Mouse (Mus musculus) gastrocnemius, adult 8-10 months (tissue): ENCODE data around the gene Them5. TPM values are rescaled to one million over a fixed set of nuclear protein-coding genes. Genes with fewer than 3 reads are reported as not detected.

ENCODE experiments used
- DNase-seq, 2 experiments: peaks; one replicate each; pipeline ENCODE4 v3.0.0; 2022; ENCODE audit warnings: low spot score in 2 of 2
- total RNA-seq, 4 experiments: library from RNA; stranded (reverse); gene quantifications; 2 replicates each; pipeline ENCODE4 v1.2.4; 2022

Them5 gene
- not detected for total RNA-seq

GRCm38 (mm10) chr3:94341959-94342422 lies at the start of gene Them5:
TSS of gene Them5 (plus strand) at chr3:94342099.
- no peak for DNase-seq

DNA sequence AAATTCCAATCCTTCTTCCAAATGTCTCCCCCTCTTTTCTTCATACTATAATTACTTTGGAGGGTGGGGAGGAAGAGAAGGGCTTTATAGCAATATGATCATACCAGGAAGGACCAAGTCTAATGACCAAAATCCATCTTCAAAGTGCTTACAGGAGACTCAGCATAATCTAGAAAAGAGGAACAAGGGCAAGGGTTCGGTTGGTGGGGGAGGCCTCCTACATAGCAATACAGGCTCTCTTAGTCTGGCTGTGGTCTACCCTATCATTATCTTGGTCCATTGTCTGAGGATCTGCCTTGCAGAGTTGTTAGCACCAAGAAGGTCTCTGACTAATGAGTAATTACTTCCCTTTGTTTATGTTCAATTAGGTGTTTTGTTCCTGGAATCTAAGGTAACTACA lies 36.4 kb upstream of the Them5 start:
- DNase-seq, result no peak

- no peak for DNase-seq
These were observed 34.9 kb upstream of the Them5 start for GRCm38 (mm10) chr3:94306975-94307374.

- DNase-seq, result peak; percentile 95
These were observed 32.1 kb upstream of the Them5 start, which contains the start of gene Them4 for GRCm38 (mm10) chr3:94309633-94310363. TSS of gene Them4 (plus strand) at chr3:94310089.

DNA sequence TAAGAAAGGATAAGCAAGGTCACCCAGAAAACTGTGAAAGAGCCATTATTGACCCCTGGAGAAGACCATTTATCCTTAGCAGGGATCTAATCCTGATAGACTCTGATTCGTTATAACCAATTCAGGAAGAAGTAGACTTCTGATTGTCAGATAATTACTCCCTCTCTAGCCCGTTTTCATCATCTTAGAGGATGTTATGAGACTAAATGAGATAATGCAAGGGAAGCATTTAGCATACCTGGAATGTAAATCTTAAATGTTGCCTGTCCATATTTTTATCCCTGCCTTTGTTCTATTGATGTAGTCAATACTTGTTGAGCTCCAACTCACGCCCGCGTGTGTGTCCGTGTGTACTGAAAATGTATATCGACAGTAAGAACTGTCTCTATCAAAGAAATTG lies 31.4 kb upstream of the Them5 start:
- no peak for DNase-seq

GRCm38 (mm10) chr3:94310911-94311310 lies 31.0 kb upstream of the Them5 start:
- DNase-seq, result no peak

DNA sequence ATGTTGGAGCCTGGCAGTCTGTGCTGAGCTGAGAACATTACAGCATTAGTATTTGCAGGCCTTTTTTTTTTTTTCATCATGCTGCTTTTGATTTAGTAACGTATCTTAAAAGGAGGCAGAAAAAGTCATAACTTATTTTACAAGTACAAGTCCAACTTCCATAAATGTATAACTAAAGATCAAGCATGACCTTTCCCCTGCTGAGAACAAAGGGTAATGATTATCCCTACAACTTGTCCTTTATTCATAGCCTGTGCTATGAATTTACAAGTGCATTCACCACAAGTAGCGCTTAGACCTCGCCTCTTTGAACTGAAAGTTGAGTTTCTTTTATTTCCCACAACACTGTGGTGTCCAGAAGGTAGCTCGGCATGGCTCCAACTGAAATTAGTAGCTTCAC lies 30.5 kb upstream of the Them5 start:
- DNase-seq, result no peak

- DNase-seq, result no peak
These were observed 13.2 kb upstream of the Them5 start for GRCm38 (mm10) chr3:94328681-94329080.

DNA sequence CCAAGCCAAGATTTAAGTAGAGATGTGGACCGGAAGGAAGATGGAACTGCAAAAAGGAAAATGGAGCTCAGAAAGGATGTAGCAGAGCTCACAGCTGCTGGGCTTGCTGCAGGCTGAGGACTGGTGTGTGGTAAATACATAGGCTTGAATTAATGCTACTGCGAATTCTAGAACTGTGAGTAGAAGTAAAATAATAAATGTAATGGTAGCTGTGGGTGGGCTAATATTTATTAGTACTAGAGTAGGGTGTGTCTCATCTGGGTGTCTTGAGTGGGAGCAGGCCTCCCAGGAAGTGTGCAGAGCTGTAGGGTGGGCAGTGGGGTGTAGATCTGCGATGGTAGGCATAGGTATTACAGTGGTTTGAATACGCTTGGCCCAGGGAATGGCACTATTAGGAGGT lies 7.5 kb upstream of the Them5 start:
- no peak for DNase-seq

GRCm38 (mm10) chr3:94338522-94338921 lies 3.4 kb upstream of the Them5 start:
- no peak for DNase-seq

GRCm38 (mm10) chr3:94342552-94342951 lies 653 bp downstream of the Them5 start:
- no peak for DNase-seq

DNA sequence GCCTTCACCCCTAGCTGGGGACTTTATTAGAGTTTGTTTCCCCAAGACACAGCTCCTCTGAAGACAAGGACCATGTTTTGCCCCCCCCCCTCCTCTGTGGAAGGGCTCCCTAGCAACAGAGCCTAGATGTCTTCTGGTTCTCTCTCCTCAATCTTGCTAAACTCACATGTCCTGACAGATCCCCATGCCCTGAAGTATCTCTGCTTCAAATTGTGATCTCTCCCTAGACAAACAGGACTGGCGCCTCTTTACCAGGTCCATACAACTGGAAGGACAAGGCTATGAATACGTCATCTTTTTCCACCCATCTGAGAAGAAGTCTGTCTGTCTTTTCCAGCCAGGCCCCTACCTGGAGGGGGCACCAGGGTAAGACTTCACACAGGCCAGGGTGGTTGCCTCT lies 2.3 kb downstream of the Them5 start:
- no peak for DNase-seq

DNA sequence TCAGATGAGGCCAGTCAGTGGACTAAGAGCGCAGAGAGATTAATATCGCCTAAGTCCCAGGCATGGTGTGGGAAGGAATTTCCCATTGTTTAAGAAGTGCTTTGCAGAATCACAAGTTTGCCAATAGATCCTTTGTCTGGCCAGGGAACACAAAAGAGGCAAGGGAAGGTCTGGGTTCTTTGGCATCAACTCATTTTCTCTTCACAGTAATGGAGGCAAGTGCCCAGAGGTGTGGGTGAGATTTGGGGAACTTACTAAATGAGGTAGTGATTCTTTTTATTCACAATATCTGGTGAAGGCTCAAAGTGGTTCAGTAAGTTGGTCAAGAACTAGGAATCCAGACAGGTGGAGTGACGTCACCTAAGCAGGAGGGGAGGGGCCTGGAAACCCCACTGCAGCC lies 3.0 kb downstream of the Them5 start:
- DNase-seq, result no peak

GRCm38 (mm10) chr3:94348146-94348545 lies 6.2 kb downstream of the Them5 start:
- DNase-seq, result no peak

GRCm38 (mm10) chr3:94360812-94361211 lies 18.9 kb downstream of the Them5 start:
- no peak for DNase-seq

- DNase-seq, result no peak
These were observed 20.2 kb downstream of the Them5 start, which contains the start of gene C2cd4d for GRCm38 (mm10) chr3:94362138-94362537. TSS of gene C2cd4d (plus strand) at chr3:94362438.

GRCm38 (mm10) chr3:94363291-94364153 lies 21.6 kb downstream of the Them5 start:
- peak; percentile 24 to 35 for DNase-seq

GRCm38 (mm10) chr3:94364154-94364526 lies 22.2 kb downstream of the Them5 start:
- no peak for DNase-seq

DNA sequence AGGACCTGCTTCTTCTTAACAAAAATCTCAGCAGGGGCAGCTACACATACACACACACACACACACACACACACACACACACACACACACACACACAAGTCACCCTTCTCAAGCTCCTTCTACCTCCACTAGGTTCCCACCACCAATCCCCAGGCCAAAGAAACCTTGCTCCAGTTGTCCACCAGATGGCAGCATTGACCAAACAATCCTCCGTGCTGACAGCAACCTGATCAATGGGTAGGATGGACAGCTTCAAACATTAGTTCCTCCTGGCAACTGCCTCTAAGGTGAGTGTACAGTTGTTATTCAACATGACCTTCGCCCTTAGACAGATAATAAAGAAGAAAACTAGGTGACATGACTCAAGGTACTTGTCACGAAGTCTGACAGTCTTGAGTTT lies 24.9 kb downstream of the Them5 start:
- peak; percentile 47 to 55 for DNase-seq

DNA sequence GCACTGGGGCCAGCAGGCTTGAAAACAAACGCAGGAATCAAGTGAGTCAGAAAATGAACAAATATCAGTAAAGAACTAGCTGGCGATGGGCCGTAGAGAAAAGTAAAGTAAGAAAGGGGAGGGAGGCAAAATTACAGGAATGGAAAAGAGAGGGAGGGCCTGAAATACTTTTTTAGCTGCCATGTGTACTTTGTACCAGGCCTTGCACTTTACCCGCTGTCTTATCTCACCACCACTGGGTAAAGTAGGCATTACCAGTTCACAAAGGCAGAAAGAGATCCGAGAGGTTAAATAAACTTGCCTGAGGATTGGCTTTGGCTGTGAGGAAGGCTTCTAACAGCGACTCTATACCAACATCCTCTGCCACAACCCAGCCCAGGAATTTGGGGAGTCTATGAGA lies 25.6 kb downstream of the Them5 start:
- no peak for DNase-seq

DNA sequence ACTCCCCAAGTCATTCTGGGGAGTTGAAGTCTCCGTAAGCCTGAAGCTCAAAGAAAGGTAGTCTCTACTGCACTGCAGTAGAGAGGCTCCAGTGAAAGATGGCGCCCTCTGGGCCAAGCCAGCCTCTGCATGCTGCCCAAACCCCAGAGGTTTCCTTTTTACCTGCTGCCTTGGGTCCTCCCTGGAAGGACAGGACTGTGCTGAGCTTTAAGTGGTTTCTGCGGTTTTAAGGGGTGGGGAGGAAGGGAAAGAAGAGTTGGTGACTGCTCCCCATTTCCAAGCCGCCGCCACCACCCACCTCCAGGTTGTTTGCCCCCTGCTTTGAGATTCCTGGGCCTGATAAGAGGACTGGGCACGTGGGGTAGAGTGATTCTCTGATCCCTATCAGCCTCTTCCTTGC lies 26.7 kb downstream of the Them5 start:
- DNase-seq, result no peak

- DNase-seq, result no peak
These were observed 27.8 kb downstream of the Them5 start for GRCm38 (mm10) chr3:94369709-94370108.
